Mouse (Mus musculus) layer of hippocampus, adult 9-10 months (tissue): Measurements from ENCODE around the gene Zfp637.
"Not testable (repeated sequence)": the region's sequence is repeated elsewhere in the genome, so short reads cannot be mapped to it uniquely, and the experiment has no call there.

ENCODE experiments used
- DNase-seq: peaks from one replicate; pipeline ENCODE4 v3.0.0; 2022; ENCODE audit warnings: low spot score

Zfp637 gene

GRCm38 (mm10) chr6:117863751-117864150 lies 22.8 kb downstream of the Zfp637 start:
- no peak for DNase-seq

- no peak for DNase-seq
These were observed 27.2 kb downstream of the Zfp637 start for GRCm38 (mm10) chr6:117868187-117868586.

- DNase-seq, result no peak
These were observed 30.1 kb downstream of the Zfp637 start for GRCm38 (mm10) chr6:117871034-117871433.

- DNase-seq, result not testable (repeated sequence)
These were observed 32.5 kb downstream of the Zfp637 start for GRCm38 (mm10) chr6:117873450-117873849.

- DNase-seq, result no peak
These were observed 33.8 kb downstream of the Zfp637 start for GRCm38 (mm10) chr6:117874621-117875281.

- DNase-seq, result peak; percentile 92
These were observed 37.9 kb downstream of the Zfp637 start for GRCm38 (mm10) chr6:117878700-117879407.

- DNase-seq, result peak; percentile 97
These were observed 38.6 kb downstream of the Zfp637 start for GRCm38 (mm10) chr6:117879408-117880115.

- no peak for DNase-seq
These were observed 39.4 kb downstream of the Zfp637 start for GRCm38 (mm10) chr6:117880394-117880838.

- DNase-seq, result no peak
These were observed 40.2 kb downstream of the Zfp637 start for GRCm38 (mm10) chr6:117881229-117881628.

GRCm38 (mm10) chr6:117881997-117882396 lies 41.0 kb downstream of the Zfp637 start:
- DNase-seq, result no peak

- no peak for DNase-seq
These were observed 45.0 kb downstream of the Zfp637 start for GRCm38 (mm10) chr6:117885943-117886342.

GRCm38 (mm10) chr6:117888032-117888431 lies 47.1 kb downstream of the Zfp637 start:
- DNase-seq, result no peak

GRCm38 (mm10) chr6:117888642-117889096 lies 47.7 kb downstream of the Zfp637 start:
- DNase-seq, result no peak

GRCm38 (mm10) chr6:117890257-117890656 lies 49.3 kb downstream of the Zfp637 start:
- no peak for DNase-seq

- DNase-seq, result no peak
These were observed 50.6 kb downstream of the Zfp637 start for GRCm38 (mm10) chr6:117891369-117892160.

- DNase-seq, result no peak
These were observed 51.4 kb downstream of the Zfp637 start for GRCm38 (mm10) chr6:117892386-117892785.

GRCm38 (mm10) chr6:117893435-117893834 lies 52.5 kb downstream of the Zfp637 start:
- no peak for DNase-seq
